In the genomic region with DNA sequence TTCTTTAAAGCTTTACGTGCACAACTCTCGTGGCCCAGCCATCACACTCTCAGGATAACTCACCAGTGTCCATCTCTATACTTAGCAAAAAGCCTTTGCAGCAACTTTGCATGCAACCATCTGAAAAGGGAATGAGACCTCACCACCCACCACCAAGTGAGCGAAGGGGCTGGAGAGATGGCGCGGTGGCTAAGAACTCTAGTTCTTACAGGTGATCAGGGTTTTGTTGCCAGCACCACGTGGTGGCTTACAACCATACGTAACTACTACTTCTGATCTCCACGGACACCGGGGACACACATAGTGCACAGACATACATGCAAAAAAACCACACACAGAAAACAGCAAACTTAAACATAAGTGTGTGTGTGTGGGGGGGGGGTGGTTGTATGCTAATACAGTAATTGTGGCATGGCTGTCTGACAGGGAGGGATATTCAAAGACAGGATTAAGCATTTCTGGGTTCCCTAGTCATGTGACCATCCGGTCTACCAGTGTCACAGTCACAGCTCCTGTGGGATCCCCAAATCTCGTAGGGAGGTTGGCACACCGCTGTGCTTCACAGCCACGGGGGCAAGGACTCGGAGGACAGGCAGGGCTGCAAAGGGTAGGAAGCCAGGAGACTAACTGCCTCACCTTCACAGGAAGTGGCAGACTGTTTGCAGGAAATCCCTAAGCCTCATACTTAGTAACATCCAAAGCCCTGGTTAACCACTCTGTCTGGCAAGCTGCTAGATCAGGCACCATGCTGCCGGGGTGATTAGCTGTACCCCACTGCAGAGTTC, we compare ENCODE assay signal across 11 mouse cellular contexts. TPM values are rescaled to one million over a fixed set of nuclear protein-coding genes. Genes with fewer than 3 reads are reported as not detected.
A peak's percentile ranks its signal among the peaks of the same experiment; 100 is the strongest.
DNase-seq lines count a peak whose midpoint lies in the region; ATAC-seq lines count a peak whose summit lies in the region.
"Had no signal": no experiment of that assay in that cellular context is flagged by ENCODE, and none has a peak within 500 bp of the region (broad histone marks: within the 10 kb centered on the region; RNA-seq: fewer than 3 reads in every experiment).

No protein-coding gene starts in this region.

- no peak for DNase-seq in liver, embryonic 11.5 days (ENCODE audit: low spot score)
- DNase-seq in liver = no peak
- peak; percentile 76 to 82 for DNase-seq in thymus, postnatal 10 days (ENCODE audit: low spot score in 2 of 2)
- DNase-seq in layer of hippocampus, postnatal 10 days (ENCODE audit: low spot score in 2 of 2) = no peak
- DNase-seq in ovary, postnatal 14 days (ENCODE audit: low spot score) = no peak
- DNase-seq: kidney, adult 9 months had no signal

- H3K36me3 ChIP-seq in liver, embryonic 11.5 days (ENCODE audit: control insufficient read depth, insufficient read depth, low read length) = peaks cover 8% of the 10 kb centered on the region; the same call in 1 of the 2 replicates
- H3K36me3 ChIP-seq in liver, embryonic 16.5 days (ENCODE audit: control insufficient read depth, insufficient read depth) = peaks cover 6% of the 10 kb centered on the region; the same call in 1 of the 2 replicates
- no peaks in the 10 kb centered on the region for H3K36me3 ChIP-seq in midbrain, embryonic 16.5 days (ENCODE audit: control insufficient read depth, insufficient read depth, low read length)
- H3K36me3 ChIP-seq: limb, embryonic 13.5 days; midbrain, embryonic 10.5 days had no signal

- H3K4me3 ChIP-seq in liver, embryonic 11.5 days (ENCODE audit: low read depth, low read length) = no peak overlapping the region
- H3K4me3 ChIP-seq in liver, embryonic 16.5 days (ENCODE audit: low read depth, low read length) = no peak overlapping the region
- H3K4me3 ChIP-seq in midbrain, embryonic 16.5 days (ENCODE audit: low read depth, low read length) = no peak overlapping the region
- H3K4me3 ChIP-seq: limb, embryonic 13.5 days; midbrain, embryonic 10.5 days had no signal

- H3K4me2 ChIP-seq in liver, embryonic 11.5 days = peak overlapping the region; percentile 55
- peak overlapping the region; percentile 45; the same call in 1 of the 2 replicates for H3K4me2 ChIP-seq in liver, embryonic 16.5 days (ENCODE audit: low read depth, low read length)
- no peak overlapping the region for H3K4me2 ChIP-seq in midbrain, embryonic 16.5 days (ENCODE audit: low read length)
- H3K4me2 ChIP-seq: limb, embryonic 13.5 days had no signal

- no peak for ATAC-seq in liver, embryonic 11.5 days (replicated peaks; ENCODE audit: low FRiP score)
- ATAC-seq in activated CD4-positive, CD25-positive, alpha-beta regulatory T cell, adult 4 months = peak; percentile 70
- ATAC-seq in liver, embryonic 16.5 days (ENCODE audit: low read depth) = no peak
- no peak for ATAC-seq in midbrain, embryonic 16.5 days

- WGBS in liver, embryonic 11.5 days = 82% methylated on average over 15 of the region's 15 CpGs
- 61% methylated on average over 15 of the region's 15 CpGs for WGBS in liver, embryonic 16.5 days (ENCODE audit: insufficient replicate concordance)
- 88% methylated on average over 15 of the region's 15 CpGs for WGBS in midbrain, embryonic 16.5 days

- no peaks in the 10 kb centered on the region for H3K27me3 ChIP-seq in liver, embryonic 11.5 days (replicated peaks; ENCODE audit: control insufficient read depth, insufficient read depth, low read length)
- H3K27me3 ChIP-seq in liver, embryonic 16.5 days (ENCODE audit: control insufficient read depth, insufficient read depth, low read depth, low read length) = no peaks in the 10 kb centered on the region
- no peaks in the 10 kb centered on the region for H3K27me3 ChIP-seq in midbrain, embryonic 16.5 days (ENCODE audit: control insufficient read depth, insufficient read depth, low read depth, low read length)

- peaks cover 54% of the 10 kb centered on the region for H3K4me1 ChIP-seq in liver, embryonic 11.5 days (replicated peaks; ENCODE audit: control insufficient read depth, insufficient read depth, low read length)
- peaks cover 42% of the 10 kb centered on the region for H3K4me1 ChIP-seq in liver, embryonic 16.5 days (ENCODE audit: control insufficient read depth, low read depth, low read length)
- no peaks in the 10 kb centered on the region for H3K4me1 ChIP-seq in midbrain, embryonic 16.5 days (ENCODE audit: control insufficient read depth, insufficient read depth, low read length)

- H3K27ac ChIP-seq in liver, embryonic 11.5 days (ENCODE audit: low read depth, low read length) = peak overlapping the region; percentile 86
- H3K27ac ChIP-seq in liver, embryonic 16.5 days (ENCODE audit: low read length) = peak overlapping the region; percentile 83
- H3K27ac ChIP-seq in midbrain, embryonic 16.5 days (ENCODE audit: low read length) = no peak overlapping the region
- H3K27ac ChIP-seq: limb, embryonic 13.5 days; midbrain, embryonic 10.5 days had no signal

- H3K9ac ChIP-seq in liver, embryonic 11.5 days (ENCODE audit: low read depth, low read length) = no peak overlapping the region
- H3K9ac ChIP-seq in liver, embryonic 16.5 days (ENCODE audit: low read depth, low read length) = peak overlapping the region; percentile 36; the same call in 1 of the 2 replicates
- H3K9ac ChIP-seq in midbrain, embryonic 16.5 days (ENCODE audit: low read depth, low read length) = no peak overlapping the region
- H3K9ac ChIP-seq: limb, embryonic 13.5 days had no signal

- no peaks in the 10 kb centered on the region for H3K9me3 ChIP-seq in liver, embryonic 11.5 days (ENCODE audit: control insufficient read depth, low read length)
- H3K9me3 ChIP-seq in liver, embryonic 16.5 days (replicated peaks; ENCODE audit: control insufficient read depth, low read length) = no peaks in the 10 kb centered on the region
- H3K9me3 ChIP-seq in midbrain, embryonic 16.5 days (replicated peaks; ENCODE audit: control insufficient read depth, low read length, poor library complexity, severe bottlenecking) = no peaks in the 10 kb centered on the region
- H3K9me3 ChIP-seq: limb, embryonic 13.5 days; midbrain, embryonic 10.5 days had no signal

RNA-seq across cellular contexts. Expression of a gene that starts 21.8 kb away (rescaled TPM):
- polyA plus RNA-seq in liver, embryonic 11.5 days (2014; fragmentation: Nextera tagmentation; extraction: Ambion mirVana) = 19.2 and 19.8 TPM in 2 replicates
- polyA plus RNA-seq in activated CD4-positive, CD25-positive, alpha-beta regulatory T cell, adult 4 months (2017; shearing (Covaris generic)) = 10 to 100 TPM; 23.6 to 27.1 TPM
- polyA plus RNA-seq in liver, embryonic 16.5 days (2015; fragmentation: Nextera tagmentation; extraction: Ambion mirVana) = 6.5 and 7.0 TPM in 2 replicates
- total RNA-seq in layer of hippocampus, postnatal 10 days (2021) = 1 to 10 TPM; 2.3 to 2.6 TPM
- polyA plus RNA-seq in midbrain, embryonic 16.5 days (2015; fragmentation: Nextera tagmentation; extraction: Ambion mirVana) = 0.41 and 0.45 TPM in 2 replicates

RNA-seq across cellular contexts. Expression of a gene that starts 32.5 kb away (rescaled TPM):
- polyA plus RNA-seq in liver, embryonic 11.5 days (2014; fragmentation: Nextera tagmentation; extraction: Ambion mirVana) = 5.3 TPM in 2 replicates
- polyA plus RNA-seq in activated CD4-positive, CD25-positive, alpha-beta regulatory T cell, adult 4 months (2017; shearing (Covaris generic)) = not detected
- 1.4 and 2.1 TPM in 2 replicates for polyA plus RNA-seq in liver, embryonic 16.5 days (2015; fragmentation: Nextera tagmentation; extraction: Ambion mirVana)
- total RNA-seq in layer of hippocampus, postnatal 10 days (2021) = 10 to 100 TPM; 17.7 to 19.0 TPM
- 25.0 and 28.4 TPM in 2 replicates for polyA plus RNA-seq in midbrain, embryonic 16.5 days (2015; fragmentation: Nextera tagmentation; extraction: Ambion mirVana)

Comparison
In these comparisons a context has a peak if more than half of its experiments do, and no peak if none do; other contexts are left out.
1. DNase-seq: peak in thymus, postnatal 10 days (2 of 2); none in liver, embryonic 11.5 days (single experiment), liver (single experiment), layer of hippocampus, postnatal 10 days (0 of 2) and ovary, postnatal 14 days (single experiment).